Mouse (Mus musculus): Measurements from ENCODE around the gene Klhl11. TPM values are rescaled to one million over a fixed set of nuclear protein-coding genes. Genes with fewer than 3 reads are reported as not detected.

Gene Klhl11
- polyA plus RNA-seq (2015; fragmentation: Nextera tagmentation; extraction: Ambion mirVana) = 9.5 and 10.0 TPM in 2 replicates

DNA sequence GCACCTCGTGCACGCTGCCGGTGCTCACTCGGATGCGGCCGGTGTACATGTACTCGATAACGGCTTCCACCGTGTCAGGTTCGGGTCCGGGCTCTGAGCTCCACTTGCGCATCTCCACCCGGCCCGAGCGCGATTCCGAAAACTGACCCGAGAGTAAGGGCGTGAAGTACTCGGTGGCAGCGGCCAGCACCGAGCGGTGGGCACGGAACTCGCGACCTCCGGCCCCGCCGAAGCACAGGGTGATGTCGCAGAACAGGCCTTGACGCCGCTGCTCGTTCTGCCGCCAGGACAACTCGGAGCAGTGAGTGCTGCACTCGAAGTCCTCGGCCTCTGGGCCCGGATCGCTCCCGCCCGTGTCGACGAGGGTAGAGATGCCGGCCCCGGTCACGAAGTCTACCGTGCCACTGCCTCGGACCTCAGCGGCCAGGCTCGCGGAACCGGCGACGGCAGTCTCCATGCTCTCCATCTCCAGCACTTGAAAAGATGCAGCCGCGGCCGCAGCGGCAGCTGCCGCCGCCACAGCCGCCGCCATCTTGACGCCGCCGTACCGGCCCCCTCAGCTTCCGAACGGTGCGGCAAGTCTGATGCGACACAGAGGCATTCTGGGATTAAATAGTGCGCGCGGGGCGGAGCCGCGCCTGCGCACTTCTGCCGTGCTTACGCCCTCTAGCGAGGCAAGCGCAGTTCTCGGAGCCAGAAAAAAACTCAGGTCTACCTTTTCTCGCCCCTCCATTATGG lies at the start of gene Klhl11:
Gene Klhl11 (minus strand): TSS at position 545 of the 738 bp plus-strand sequence.
- peak; percentile 91 for ATAC-seq (ENCODE audit: insufficient number of reproducible peaks, low FRiP score, low TSS enrichment, low read depth)
- H3K36me3 ChIP-seq = peaks cover 16% of the 10 kb centered on the region
- H3K4me1 ChIP-seq = peaks cover 18% of the 10 kb centered on the region
- H3K9me3 ChIP-seq = no peaks in the 10 kb centered on the region
- under 1% methylated on average over 83 of the region's 83 CpGs for WGBS
- peak within 1 kb of the TSS; percentile 93 for H3K9ac ChIP-seq
- peak within 1 kb of the TSS; percentile 87 for H3K27ac ChIP-seq
- H3K4me3 ChIP-seq = peak within 1 kb of the TSS; percentile 93
- no peaks in the 10 kb centered on the region for H3K27me3 ChIP-seq
- peak within 1 kb of the TSS; percentile 76 for H3K4me2 ChIP-seq

DNA sequence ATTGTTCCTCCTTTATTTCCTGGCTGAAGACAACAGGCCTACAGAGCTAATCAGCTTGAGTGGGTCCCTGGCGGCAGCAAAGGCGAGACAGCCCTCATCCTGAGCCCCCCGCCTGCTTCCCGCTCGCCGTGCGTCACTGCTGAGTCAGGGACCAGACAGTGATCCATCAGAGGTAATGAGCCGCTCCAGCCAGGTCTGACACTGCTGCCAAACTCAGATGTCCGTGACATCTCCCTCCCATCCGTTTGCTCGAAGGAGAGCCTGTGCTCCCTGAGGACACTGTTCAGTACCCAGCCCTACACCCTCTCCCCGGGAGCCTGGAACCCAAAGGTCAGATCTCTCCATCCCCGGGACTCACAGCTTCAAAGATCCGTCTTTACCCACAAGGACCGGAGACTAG lies 48.3 kb upstream of the Klhl11 start:
- WGBS = 73% methylated on average over 15 of the region's 15 CpGs

DNA sequence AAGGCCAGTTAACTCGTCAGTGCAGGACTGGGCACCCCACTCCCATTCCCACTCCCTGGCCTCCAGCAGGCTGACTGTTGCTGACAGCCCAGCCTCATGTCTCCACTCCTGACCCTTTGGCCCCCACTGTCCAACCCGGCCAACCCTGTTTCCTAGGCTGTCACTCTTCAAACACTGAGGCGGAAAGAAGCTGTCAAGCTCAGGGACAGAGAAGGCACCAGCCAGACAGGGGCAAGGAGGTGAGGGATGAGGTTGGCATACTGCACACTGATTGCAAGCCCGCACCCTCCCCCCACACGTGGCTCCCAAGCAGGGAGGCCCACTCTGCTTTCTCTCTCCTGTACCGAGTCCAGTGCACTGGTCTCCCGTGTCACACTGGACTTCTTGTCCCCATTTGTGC lies 46.6 kb upstream of the Klhl11 start:
- no peak overlapping the region for H3K4me3 ChIP-seq
- H3K27me3 ChIP-seq = no peaks in the 10 kb centered on the region
- ATAC-seq (ENCODE audit: insufficient number of reproducible peaks, low FRiP score, low TSS enrichment, low read depth) = no peak
- H3K4me2 ChIP-seq = no peak overlapping the region
- no peaks in the 10 kb centered on the region for H3K9me3 ChIP-seq
- no peak overlapping the region for H3K9ac ChIP-seq
- H3K27ac ChIP-seq = no peak overlapping the region
- WGBS = 88% methylated on average over 7 of the region's 7 CpGs
- peaks cover 92% of the 10 kb centered on the region for H3K36me3 ChIP-seq
- H3K4me1 ChIP-seq = peaks cover under 1% of the 10 kb centered on the region

More for the DNA sequence above, 48.3 kb upstream of the Klhl11 start:
- Histone ChIP-seq H3K4me3 (no peak overlapping the region), H3K4me1 (peaks cover 17% of the 10 kb centered on the region), H3K9me3 (no peaks in the 10 kb centered on the region), H3K27me3 (no peaks in the 10 kb centered on the region), H3K9ac (no peak overlapping the region), H3K4me2 (no peak overlapping the region), H3K27ac (no peak overlapping the region), H3K36me3 (peaks cover 75% of the 10 kb centered on the region)
- ATAC-seq (ENCODE audit: insufficient number of reproducible peaks, low FRiP score, low TSS enrichment, low read depth) = no peak

GRCm38 (mm10) chr11:100518188-100518591 lies 45.6 kb upstream of the Klhl11 start:
- ATAC-seq (ENCODE audit: insufficient number of reproducible peaks, low FRiP score, low TSS enrichment, low read depth) = no peak
- H3K9ac ChIP-seq = no peak overlapping the region
- H3K4me3 ChIP-seq = no peak overlapping the region
- H3K27ac ChIP-seq = no peak overlapping the region
- H3K4me2 ChIP-seq = no peak overlapping the region
- H3K36me3 ChIP-seq = peaks cover 96% of the 10 kb centered on the region
- WGBS = 46% methylated on average over 5 of the region's 5 CpGs
- H3K4me1 ChIP-seq = no peaks in the 10 kb centered on the region
- no peaks in the 10 kb centered on the region for H3K27me3 ChIP-seq
- H3K9me3 ChIP-seq = no peaks in the 10 kb centered on the region

DNA sequence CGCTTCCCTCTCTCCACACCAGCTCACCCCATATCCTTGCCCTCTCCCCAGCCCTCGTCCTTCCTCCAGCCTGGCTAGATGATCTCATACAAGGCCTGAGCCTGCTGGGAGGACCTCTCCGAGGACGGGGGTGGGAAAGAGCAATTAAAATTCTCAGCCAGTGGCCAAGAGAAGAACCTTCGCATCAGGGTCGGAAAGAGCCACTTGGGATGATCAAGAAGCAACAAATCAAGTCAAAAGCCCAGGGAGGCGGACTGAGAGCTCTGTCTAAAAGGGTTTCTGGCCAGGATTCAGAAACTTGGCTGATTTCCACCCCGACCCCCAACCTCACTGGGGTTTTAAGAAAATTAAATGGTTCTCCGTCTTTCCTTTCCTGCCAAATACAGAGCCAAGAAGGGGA lies 43.8 kb upstream of the Klhl11 start:
- WGBS = 67% methylated on average over 9 of the region's 9 CpGs
- no peaks in the 10 kb centered on the region for H3K27me3 ChIP-seq
- no peaks in the 10 kb centered on the region for H3K4me1 ChIP-seq
- no peak for ATAC-seq (ENCODE audit: insufficient number of reproducible peaks, low FRiP score, low TSS enrichment, low read depth)
- H3K27ac ChIP-seq = no peak overlapping the region
- no peak overlapping the region for H3K9ac ChIP-seq
- no peak overlapping the region for H3K4me3 ChIP-seq
- H3K9me3 ChIP-seq = no peaks in the 10 kb centered on the region
- peaks cover 94% of the 10 kb centered on the region for H3K36me3 ChIP-seq
- no peak overlapping the region for H3K4me2 ChIP-seq

GRCm38 (mm10) chr11:100515789-100516188 lies 43.2 kb upstream of the Klhl11 start:
- Histone ChIP-seq H3K4me3 (no peak overlapping the region), H3K36me3 (peaks cover 93% of the 10 kb centered on the region), H3K27ac (no peak overlapping the region), H3K9me3 (no peaks in the 10 kb centered on the region), H3K9ac (no peak overlapping the region), H3K4me1 (no peaks in the 10 kb centered on the region), H3K27me3 (no peaks in the 10 kb centered on the region), H3K4me2 (no peak overlapping the region)
- WGBS = 92% methylated on average over 9 of the region's 9 CpGs
- ATAC-seq (ENCODE audit: insufficient number of reproducible peaks, low FRiP score, low TSS enrichment, low read depth) = no peak

DNA sequence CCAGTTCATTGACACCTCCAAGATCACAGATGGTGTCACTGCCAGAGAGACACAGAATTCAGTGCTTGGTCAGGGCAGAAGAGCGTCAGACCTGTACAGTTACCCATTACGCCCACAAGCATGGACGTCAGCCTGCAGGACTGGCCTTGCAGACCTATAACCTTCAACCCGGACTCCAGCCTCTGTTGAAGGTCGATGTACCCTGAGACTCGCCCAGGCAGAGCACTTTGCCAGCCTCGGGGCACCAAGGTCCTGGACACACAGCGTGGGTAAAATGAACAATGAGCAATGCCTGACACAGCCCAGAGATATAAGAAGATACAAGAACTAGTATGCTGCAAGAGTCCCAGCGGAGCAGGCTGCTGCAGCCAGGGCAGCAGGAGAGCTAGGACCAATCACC lies 42.5 kb upstream of the Klhl11 start:
- Histone ChIP-seq H3K36me3 (peaks cover 88% of the 10 kb centered on the region), H3K27ac (no peak overlapping the region), H3K4me2 (no peak overlapping the region), H3K4me1 (no peaks in the 10 kb centered on the region), H3K4me3 (no peak overlapping the region), H3K9ac (no peak overlapping the region), H3K9me3 (no peaks in the 10 kb centered on the region), H3K27me3 (no peaks in the 10 kb centered on the region)
- ATAC-seq (ENCODE audit: insufficient number of reproducible peaks, low FRiP score, low TSS enrichment, low read depth) = no peak
- WGBS = 89% methylated on average over 9 of the region's 9 CpGs

GRCm38 (mm10) chr11:100513716-100514115 lies 41.2 kb upstream of the Klhl11 start:
- no peaks in the 10 kb centered on the region for H3K27me3 ChIP-seq
- H3K9ac ChIP-seq = no peak overlapping the region
- no peak overlapping the region for H3K4me2 ChIP-seq
- H3K36me3 ChIP-seq = peaks cover 87% of the 10 kb centered on the region
- WGBS = 85% methylated on average over 10 of the region's 10 CpGs
- ATAC-seq (ENCODE audit: insufficient number of reproducible peaks, low FRiP score, low TSS enrichment, low read depth) = no peak
- H3K9me3 ChIP-seq = no peaks in the 10 kb centered on the region
- H3K27ac ChIP-seq = no peak overlapping the region
- no peak overlapping the region for H3K4me3 ChIP-seq
- H3K4me1 ChIP-seq = no peaks in the 10 kb centered on the region

GRCm38 (mm10) chr11:100512384-100512783 lies 39.8 kb upstream of the Klhl11 start:
- no peak for ATAC-seq (ENCODE audit: insufficient number of reproducible peaks, low FRiP score, low TSS enrichment, low read depth)
- no peaks in the 10 kb centered on the region for H3K9me3 ChIP-seq
- no peak overlapping the region for H3K4me2 ChIP-seq
- H3K27me3 ChIP-seq = no peaks in the 10 kb centered on the region
- no peaks in the 10 kb centered on the region for H3K4me1 ChIP-seq
- no peak overlapping the region for H3K9ac ChIP-seq
- 94% methylated on average over 1 of the region's 1 CpGs for WGBS
- no peak overlapping the region for H3K27ac ChIP-seq
- H3K4me3 ChIP-seq = no peak overlapping the region
- H3K36me3 ChIP-seq = peaks cover 87% of the 10 kb centered on the region

GRCm38 (mm10) chr11:100510556-100510955 lies 38.0 kb upstream of the Klhl11 start:
- no peak overlapping the region for H3K27ac ChIP-seq
- peaks cover 86% of the 10 kb centered on the region for H3K36me3 ChIP-seq
- H3K9me3 ChIP-seq = no peaks in the 10 kb centered on the region
- no peak overlapping the region for H3K9ac ChIP-seq
- no peaks in the 10 kb centered on the region for H3K27me3 ChIP-seq
- H3K4me2 ChIP-seq = no peak overlapping the region
- no peak overlapping the region for H3K4me3 ChIP-seq
- no peak for ATAC-seq (ENCODE audit: insufficient number of reproducible peaks, low FRiP score, low TSS enrichment, low read depth)
- H3K4me1 ChIP-seq = no peaks in the 10 kb centered on the region
- 91% methylated on average over 2 of the region's 2 CpGs for WGBS

GRCm38 (mm10) chr11:100505997-100506396 lies 33.5 kb upstream of the Klhl11 start:
- ATAC-seq (ENCODE audit: insufficient number of reproducible peaks, low FRiP score, low TSS enrichment, low read depth) = no peak
- 89% methylated on average over 8 of the region's 8 CpGs for WGBS
- Histone ChIP-seq H3K36me3 (peaks cover 87% of the 10 kb centered on the region), H3K9ac (no peak overlapping the region), H3K9me3 (no peaks in the 10 kb centered on the region), H3K27ac (no peak overlapping the region), H3K27me3 (no peaks in the 10 kb centered on the region), H3K4me2 (no peak overlapping the region), H3K4me1 (no peaks in the 10 kb centered on the region), H3K4me3 (no peak overlapping the region)

GRCm38 (mm10) chr11:100504990-100505660 lies 32.6 kb upstream of the Klhl11 start:
- 91% methylated on average over 12 of the region's 12 CpGs for WGBS

More at GRCm38 (mm10) chr11:100504990-100505660, 32.6 kb upstream of the Klhl11 start:
- H3K4me2 ChIP-seq = no peak overlapping the region
- H3K9me3 ChIP-seq = no peaks in the 10 kb centered on the region
- H3K4me3 ChIP-seq = no peak overlapping the region
- no peak overlapping the region for H3K27ac ChIP-seq
- H3K4me1 ChIP-seq = no peaks in the 10 kb centered on the region
- no peaks in the 10 kb centered on the region for H3K27me3 ChIP-seq
- no peak for ATAC-seq (ENCODE audit: insufficient number of reproducible peaks, low FRiP score, low TSS enrichment, low read depth)
- H3K9ac ChIP-seq = no peak overlapping the region
- peaks cover 94% of the 10 kb centered on the region for H3K36me3 ChIP-seq
